Mouse (Mus musculus) CD8-positive naive resting alpha-beta T cell, adult 2 months (primary cell): ENCODE results near the gene Trim65.
A peak's percentile ranks its signal among the peaks of the same experiment; 100 is the strongest.

ENCODE experiments used
- DNase-seq, 2 experiments: peaks; one replicate each; pipeline ENCODE4 v3.0.0; 2022; ENCODE audit warnings: low read depth in 2 of 2, low spot score in 2 of 2

The Trim65 gene

GRCm38 (mm10) chr11:116130488-116131205, at the start of gene Trim65:
Gene Trim65 (minus strand): TSS chr11:116131128.
- peak; percentile 72 to 78 for DNase-seq

GRCm38 (mm10) chr11:116178411-116179121, 47.6 kb upstream of the Trim65 start:
- DNase-seq, result no peak

- DNase-seq, result no peak
Observed at GRCm38 (mm10) chr11:116176010-116176409, 45.1 kb upstream of the Trim65 start.

GRCm38 (mm10) chr11:116174775-116175448, 44.0 kb upstream of the Trim65 start:
- DNase-seq, result no peak

GRCm38 (mm10) chr11:116171959-116172358, 41.0 kb upstream of the Trim65 start:
- no peak for DNase-seq

- DNase-seq, result no peak
Observed at GRCm38 (mm10) chr11:116170003-116170800, 39.3 kb upstream of the Trim65 start.

GRCm38 (mm10) chr11:116169214-116169613, 38.3 kb upstream of the Trim65 start:
- DNase-seq, result no peak

GRCm38 (mm10) chr11:116167884-116168439, 37.0 kb upstream of the Trim65 start, which contains the start of gene Fbf1:
Gene Fbf1 (minus strand): TSS chr11:116168166.
- DNase-seq, result peak; percentile 74 to 82

- DNase-seq, result no peak
Observed at GRCm38 (mm10) chr11:116167232-116167631, 36.3 kb upstream of the Trim65 start.

GRCm38 (mm10) chr11:116163002-116163401, 32.1 kb upstream of the Trim65 start:
- no peak for DNase-seq

GRCm38 (mm10) chr11:116162146-116162545, 31.2 kb upstream of the Trim65 start:
- no peak for DNase-seq

GRCm38 (mm10) chr11:116161312-116161711, 30.4 kb upstream of the Trim65 start:
- no peak for DNase-seq

GRCm38 (mm10) chr11:116150960-116151359, 20.0 kb upstream of the Trim65 start:
- no peak for DNase-seq

GRCm38 (mm10) chr11:116149341-116149740, 18.4 kb upstream of the Trim65 start:
- DNase-seq, result no peak

- DNase-seq, result no peak
Observed at GRCm38 (mm10) chr11:116148761-116149221, 17.9 kb upstream of the Trim65 start.

- no peak for DNase-seq
Observed at GRCm38 (mm10) chr11:116146294-116146985, 15.5 kb upstream of the Trim65 start.

- no peak for DNase-seq
Observed at GRCm38 (mm10) chr11:116145481-116146293, 14.8 kb upstream of the Trim65 start.

GRCm38 (mm10) chr11:116143468-116143867, 12.5 kb upstream of the Trim65 start:
- no peak for DNase-seq
